Mouse (Mus musculus) cerebellum, adult 11 months (tissue): ENCODE data around the gene Polr2c.

Source experiments
- DNase-seq: peaks from one replicate; pipeline ENCODE4 v3.0.0; 2022

The Polr2c gene

GRCm38 (mm10) chr8:94892917-94893316, 35.7 kb downstream of the Polr2c start:
- DNase-seq, result no peak

GRCm38 (mm10) chr8:94899262-94899661, 42.0 kb downstream of the Polr2c start:
- DNase-seq, result no peak

- DNase-seq, result no peak
Measured at GRCm38 (mm10) chr8:94900617-94901016, 43.4 kb downstream of the Polr2c start.

GRCm38 (mm10) chr8:94901031-94901430, 43.8 kb downstream of the Polr2c start:
- no peak for DNase-seq

GRCm38 (mm10) chr8:94903709-94904108, 46.5 kb downstream of the Polr2c start:
- DNase-seq, result no peak

- no peak for DNase-seq
Measured at GRCm38 (mm10) chr8:94904450-94905175, 47.4 kb downstream of the Polr2c start.

- DNase-seq, result no peak
Measured at GRCm38 (mm10) chr8:94907591-94908300, 50.5 kb downstream of the Polr2c start.

GRCm38 (mm10) chr8:94908847-94909246, 51.6 kb downstream of the Polr2c start:
- peak; percentile 57 for DNase-seq

- no peak for DNase-seq
Measured at GRCm38 (mm10) chr8:94913061-94913660, 55.9 kb downstream of the Polr2c start.

GRCm38 (mm10) chr8:94914256-94914655, 57.0 kb downstream of the Polr2c start:
- no peak for DNase-seq

- DNase-seq, result no peak
Measured at GRCm38 (mm10) chr8:94914701-94915101, 57.5 kb downstream of the Polr2c start.

GRCm38 (mm10) chr8:94916311-94916959, 59.2 kb downstream of the Polr2c start:
- no peak for DNase-seq

- no peak for DNase-seq
Measured at GRCm38 (mm10) chr8:94916960-94917324, 59.7 kb downstream of the Polr2c start.

- peak; percentile 25 for DNase-seq
Measured at GRCm38 (mm10) chr8:94917352-94917751, 60.1 kb downstream of the Polr2c start.

- no peak for DNase-seq
Measured at GRCm38 (mm10) chr8:94917851-94918495, 60.7 kb downstream of the Polr2c start, which contains the start of gene Ccdc102a. TSS of gene Ccdc102a (minus strand) at chr8:94918098.

- no peak for DNase-seq
Measured at GRCm38 (mm10) chr8:94919256-94919655, 62.0 kb downstream of the Polr2c start.

- no peak for DNase-seq
Measured at GRCm38 (mm10) chr8:94922176-94922575, 64.9 kb downstream of the Polr2c start.

GRCm38 (mm10) chr8:94922602-94923001, 65.4 kb downstream of the Polr2c start:
- no peak for DNase-seq
